Mouse (Mus musculus) CD4-positive, CD25-positive, alpha-beta regulatory T cell, adult 2 months (primary cell): ENCODE data around the gene Scube3.

ENCODE experiments used
- DNase-seq: peaks from one replicate; pipeline ENCODE4 v3.0.0-alpha.2; 2012; ENCODE audit warnings: low read depth, low spot score

Scube3 gene

GRCm38 (mm10) chr17:28133193-28133592, 8.7 kb upstream of the Scube3 start:
- peak; percentile 63 for DNase-seq

GRCm38 (mm10) chr17:28135496-28135895, 6.4 kb upstream of the Scube3 start:
- no peak for DNase-seq

GRCm38 (mm10) chr17:28136266-28136665, 5.7 kb upstream of the Scube3 start:
- DNase-seq: no peak

GRCm38 (mm10) chr17:28138013-28138412, 3.9 kb upstream of the Scube3 start:
- no peak for DNase-seq

- no peak for DNase-seq
These were observed 3.3 kb upstream of the Scube3 start for GRCm38 (mm10) chr17:28138685-28139084.

- DNase-seq: no peak
These were observed 1.3 kb upstream of the Scube3 start for GRCm38 (mm10) chr17:28140431-28141204.

GRCm38 (mm10) chr17:28141205-28141650, 713 bp upstream of the Scube3 start:
- no peak for DNase-seq

- DNase-seq: peak; percentile 35
These were observed 1.0 kb downstream of the Scube3 start for GRCm38 (mm10) chr17:28142700-28143610.

GRCm38 (mm10) chr17:28143751-28144150, 1.8 kb downstream of the Scube3 start:
- DNase-seq: no peak

GRCm38 (mm10) chr17:28144241-28144640, 2.3 kb downstream of the Scube3 start:
- no peak for DNase-seq

- no peak for DNase-seq
These were observed 6.3 kb downstream of the Scube3 start for GRCm38 (mm10) chr17:28148288-28148687.

GRCm38 (mm10) chr17:28149734-28150133, 7.8 kb downstream of the Scube3 start:
- no peak for DNase-seq

GRCm38 (mm10) chr17:28150456-28150855, 8.5 kb downstream of the Scube3 start:
- no peak for DNase-seq

GRCm38 (mm10) chr17:28153095-28153494, 11.2 kb downstream of the Scube3 start:
- DNase-seq: no peak

- no peak for DNase-seq
These were observed 13.0 kb downstream of the Scube3 start for GRCm38 (mm10) chr17:28154970-28155369.

GRCm38 (mm10) chr17:28160361-28160760, 18.4 kb downstream of the Scube3 start:
- DNase-seq: no peak

- no peak for DNase-seq
These were observed 19.5 kb downstream of the Scube3 start for GRCm38 (mm10) chr17:28161310-28161881.

GRCm38 (mm10) chr17:28163666-28164065, 21.7 kb downstream of the Scube3 start:
- peak; percentile 89 for DNase-seq

GRCm38 (mm10) chr17:28170460-28171305, 28.7 kb downstream of the Scube3 start:
- no peak for DNase-seq

- no peak for DNase-seq
These were observed 30.7 kb downstream of the Scube3 start for GRCm38 (mm10) chr17:28172690-28173089.
